Mouse (Mus musculus): Measurements from ENCODE around the gene Ptger4. TPM values are rescaled to one million over a fixed set of nuclear protein-coding genes. Genes with fewer than 3 reads are reported as not detected.
"Not testable (repeated sequence)": the region's sequence is repeated elsewhere in the genome, so short reads cannot be mapped to it uniquely, and the experiment has no call there.

The Ptger4 gene
- total RNA-seq, 2 experiments from 2014 or later: 1.3 to 2.1 TPM

- peak; percentile 51 to 74 for DNase-seq
Observed at GRCm38 (mm10) chr15:5238553-5238952, 5.4 kb downstream of the Ptger4 start.

- DNase-seq: no peak
Observed at GRCm38 (mm10) chr15:5238073-5238472, 5.9 kb downstream of the Ptger4 start.

- DNase-seq: peak; percentile 42 to 51
Observed at GRCm38 (mm10) chr15:5237012-5237660, 6.9 kb downstream of the Ptger4 start.

- peak; percentile 83 to 90 for DNase-seq
Observed at GRCm38 (mm10) chr15:5236538-5236937, 7.4 kb downstream of the Ptger4 start.

GRCm38 (mm10) chr15:5235527-5235926, 8.5 kb downstream of the Ptger4 start:
- peak; percentile 51 to 57 for DNase-seq

- DNase-seq: no peak
Observed at GRCm38 (mm10) chr15:5234659-5235058, 9.3 kb downstream of the Ptger4 start.

GRCm38 (mm10) chr15:5230746-5231145, 13.2 kb downstream of the Ptger4 start:
- not testable (repeated sequence) for DNase-seq

GRCm38 (mm10) chr15:5220491-5220890, 23.5 kb downstream of the Ptger4 start:
- no peak for DNase-seq

GRCm38 (mm10) chr15:5209116-5209515, 34.9 kb downstream of the Ptger4 start:
- DNase-seq: no peak

- DNase-seq: no peak
Observed at GRCm38 (mm10) chr15:5205222-5205621, 38.8 kb downstream of the Ptger4 start.

- DNase-seq: peak in 1 of 2 experiments; percentile 14
Observed at GRCm38 (mm10) chr15:5196691-5197090, 47.3 kb downstream of the Ptger4 start.

- peak; percentile 26 to 56 for DNase-seq
Observed at GRCm38 (mm10) chr15:5195987-5196514, 47.9 kb downstream of the Ptger4 start.

- DNase-seq: peak in 1 of 2 experiments; percentile 16
Observed at GRCm38 (mm10) chr15:5194931-5195330, 49.1 kb downstream of the Ptger4 start.

- no peak for DNase-seq
Observed at GRCm38 (mm10) chr15:5194446-5194845, 49.5 kb downstream of the Ptger4 start.

- DNase-seq: peak; percentile 17 to 42
Observed at GRCm38 (mm10) chr15:5193833-5194232, 50.2 kb downstream of the Ptger4 start.

GRCm38 (mm10) chr15:5189504-5190093, 54.4 kb downstream of the Ptger4 start:
- peak; percentile 24 to 41 for DNase-seq

- no peak for DNase-seq
Observed at GRCm38 (mm10) chr15:5188029-5188428, 56.0 kb downstream of the Ptger4 start.

- no peak for DNase-seq
Observed at GRCm38 (mm10) chr15:5187116-5187515, 56.9 kb downstream of the Ptger4 start.

- no peak for DNase-seq
Observed at GRCm38 (mm10) chr15:5186293-5186675, 57.7 kb downstream of the Ptger4 start.

- peak; percentile 87 to 92 for DNase-seq
Observed at GRCm38 (mm10) chr15:5185366-5186292, 58.4 kb downstream of the Ptger4 start, which contains the start of gene Ttc33. Gene Ttc33 (plus strand): TSS chr15:5185525.

- peak; percentile 2 to 29 for DNase-seq
Observed at GRCm38 (mm10) chr15:5184668-5185330, 59.2 kb downstream of the Ptger4 start.

Data from heart, adult 18-20 months (tissue).